Mouse (Mus musculus) CH12.LX (cell line): ENCODE measurements at regions not wholly inside any gene's neighbourhood (a gene's known extent, or its start where the extent isn't known, plus 50 kb on each side); places are given as distances from the start of the nearest gene placed in this dataset.

Experiments
- DNase-seq: peaks from one replicate; pipeline ENCODE4 v3.0.0-alpha.2; 2013; ENCODE audit errors: extremely low read depth
- H3K27ac ChIP-seq: 2 replicates; pipeline ENCODE4 v1.5.1; 2012; ENCODE audit warnings: low read depth, mild to moderate bottlenecking, control low read depth, moderate library complexity; ENCODE audit not compliant: insufficient read depth
- H3K27me3 ChIP-seq: replicated peaks from 2 replicates; pipeline ENCODE3; 2012; ENCODE audit warnings: inconsistent platforms
- H3K36me3 ChIP-seq, 2 experiments: replicated peaks in 1 of 2; 2 replicates each; pipeline versions ENCODE3 to v1.6.1; 2012; ENCODE audit warnings: inconsistent platforms in 1 of 2, low read length in 1 of 2, mild to moderate bottlenecking in 1 of 2, mixed read lengths in 1 of 2, moderate library complexity in 1 of 2; ENCODE audit not compliant: control insufficient read depth in 1 of 2, insufficient read depth in 1 of 2
- H3K4me1 ChIP-seq, 2 experiments: 2 replicates each; pipeline ENCODE4 v1.6.1; 2012; ENCODE audit warnings: inconsistent platforms in 1 of 2, moderate library complexity in 1 of 2; ENCODE audit not compliant: insufficient read depth in 2 of 2, control insufficient read depth in 1 of 2
- H3K4me2 ChIP-seq: 2 replicates; pipeline ENCODE4 v1.6.1; 2012; ENCODE audit warnings: low read depth, mild to moderate bottlenecking, control low read depth; ENCODE audit not compliant: poor library complexity, insufficient read depth, severe bottlenecking
- H3K4me3 ChIP-seq, 3 experiments: fragments of 150-350 bp in 1 of 3; sonication (generic) in 1 of 3; replicated peaks in 1 of 3; 2 replicates each; pipeline versions ENCODE3 to v1.5.1; 2011 to 2012; ENCODE audit warnings: low read depth in 2 of 3, low read length in 2 of 3, mild to moderate bottlenecking in 2 of 3, moderate library complexity in 2 of 3, control low read depth in 1 of 3, improper control_type of control experiment in 1 of 3, inconsistent platforms in 1 of 3, mixed read lengths in 1 of 3; ENCODE audit not compliant: poor library complexity in 1 of 3
- H3K79me2 ChIP-seq: replicated peaks from 2 replicates; pipeline ENCODE4 v1.6.1; 2012; ENCODE audit warnings: mild to moderate bottlenecking, moderate library complexity; ENCODE audit not compliant: control insufficient read depth, poor library complexity, insufficient read depth, severe bottlenecking; ENCODE audit errors: extremely low read depth
- H3K9ac ChIP-seq: 2 replicates; pipeline ENCODE4 v1.6.1; 2012; ENCODE audit warnings: low read depth, mild to moderate bottlenecking, control low read depth, moderate library complexity; ENCODE audit not compliant: insufficient read depth
- H3K9me3 ChIP-seq: replicated peaks from 2 replicates; pipeline ENCODE3; 2012; ENCODE audit warnings: low read length, inconsistent platforms, mixed read lengths
- BHLHE40 ChIP-seq: IDR thresholded peaks from 2 replicates; pipeline ENCODE4 v1.6.1; 2011; ENCODE audit warnings: mild to moderate bottlenecking, low read depth, low read length, improper control_type of control experiment
- CTCF ChIP-seq, 2 experiments: IDR thresholded peaks in 1 of 2; conservative IDR thresholded peaks in 1 of 2; 2 replicates each; pipeline ENCODE4 v1.5.1; 2011 to 2012; ENCODE audit warnings: low read depth in 2 of 2, low read length in 2 of 2, improper control_type of control experiment in 1 of 2, inconsistent platforms in 1 of 2, mild to moderate bottlenecking in 1 of 2, moderate library complexity in 1 of 2
- E2F4 ChIP-seq: IDR thresholded peaks from 2 replicates; pipeline ENCODE4 v1.6.1; 2011; ENCODE audit warnings: low read depth, low read length, improper control_type of control experiment; ENCODE audit not compliant: insufficient replicate concordance
- HCFC1 ChIP-seq: IDR thresholded peaks from 2 replicates; pipeline ENCODE4 v1.6.1; 2012; ENCODE audit warnings: low read depth, mild to moderate bottlenecking, inconsistent platforms, low read length, improper control_type of control experiment
- JUN ChIP-seq: IDR thresholded peaks from 2 replicates; pipeline ENCODE4 v1.6.1; 2011; ENCODE audit warnings: low read depth, mild to moderate bottlenecking, low read length, improper control_type of control experiment, moderate library complexity; ENCODE audit not compliant: insufficient read depth
- KAT2A ChIP-seq: IDR thresholded peaks from 2 replicates; pipeline ENCODE4 v1.6.1; 2012; ENCODE audit warnings: low read length, improper control_type of control experiment, inconsistent platforms; ENCODE audit not compliant: insufficient replicate concordance
- MAFK ChIP-seq: IDR thresholded peaks from 2 replicates; pipeline ENCODE4 v1.6.1; 2011; ENCODE audit warnings: low read length, improper control_type of control experiment; ENCODE audit not compliant: insufficient replicate concordance
- MAX ChIP-seq: IDR thresholded peaks from 2 replicates; pipeline ENCODE4 v1.6.1; 2011; ENCODE audit warnings: low read length, improper control_type of control experiment
- MAZ ChIP-seq: IDR thresholded peaks from 2 replicates; pipeline ENCODE4 v1.6.1; 2012; ENCODE audit warnings: low read depth, mild to moderate bottlenecking, inconsistent platforms, low read length, improper control_type of control experiment, moderate library complexity
- NELFE ChIP-seq: IDR thresholded peaks from 2 replicates; pipeline ENCODE4 v1.6.1; 2011; ENCODE audit warnings: low read depth, low read length, improper control_type of control experiment
- RCOR1 ChIP-seq: conservative IDR thresholded peaks from 2 replicates; pipeline ENCODE4 v1.6.1; 2012; ENCODE audit warnings: low read depth, mild to moderate bottlenecking, inconsistent platforms, low read length, improper control_type of control experiment
- SIN3A ChIP-seq: IDR thresholded peaks from 2 replicates; pipeline ENCODE4 v1.6.1; 2012; ENCODE audit warnings: low read length, improper control_type of control experiment, inconsistent platforms
- SMC3 ChIP-seq: IDR thresholded peaks from 2 replicates; pipeline ENCODE4 v1.6.1; 2011; ENCODE audit warnings: low read depth, low read length, improper control_type of control experiment
- TBP ChIP-seq: conservative IDR thresholded peaks from 2 replicates; pipeline ENCODE4 v1.6.1; 2011; ENCODE audit warnings: low read depth, low read length, improper control_type of control experiment
- TCF12 ChIP-seq: IDR thresholded peaks from 2 replicates; pipeline ENCODE4 v1.6.1; 2014; ENCODE audit warnings: low read depth, mild to moderate bottlenecking, inconsistent platforms, low read length, improper control_type of control experiment
- USF1 ChIP-seq: IDR thresholded peaks from 2 replicates; pipeline ENCODE4 v1.6.1; 2014; ENCODE audit warnings: low read depth, mild to moderate bottlenecking, inconsistent platforms, low read length, improper control_type of control experiment
- ZKSCAN1 ChIP-seq: IDR thresholded peaks from 2 replicates; pipeline ENCODE4 v1.6.1; 2012; ENCODE audit warnings: low read depth, inconsistent platforms, low read length, improper control_type of control experiment, borderline replicate concordance
- dilution Hi-C: fragments of 300-500 bp; cut with MboI; formaldehyde crosslinking; loops from 2 replicates; pipeline ENCODE4 v1.14.3; 2020; ENCODE audit warnings: low sequenced_read_pairs; ENCODE audit not compliant: extremely low pct_unique_long_range_greater_than_20kb, extremely low pct_ligation_motif_present
- in situ Hi-C: fragments of 300-500 bp; cut with MboI; formaldehyde crosslinking; loops from 3 replicates; pipeline ENCODE4 v1.14.3; 2019; ENCODE audit warnings: low sequenced_read_pairs, low pct_ligation_motif_present, low pct_unique_long_range_greater_than_20kb, mixed read lengths

- peaks cover 48% of the 10 kb centered on the region for H3K9me3 ChIP-seq
- H3K4me3 ChIP-seq = no peak overlapping the region
- TF ChIP-seq SIN3A (no peak), JUN (no peak), MAFK (no peak), TCF12 (no peak), SMC3 (no peak), E2F4 (no peak), ZKSCAN1 (no peak), MAX (no peak), CTCF (conservative IDR thresholded peaks at IDR 0.05 in 1 of 2, IDR thresholded peaks at IDR 0.05 in 1 of 2; ENCODE audit: low read depth in 2 of 2, low read length in 2 of 2) (no peak), NELFE (no peak)
- no peak for DNase-seq
- no peak overlapping the region for H3K27ac ChIP-seq
- no peaks in the 10 kb centered on the region for H3K27me3 ChIP-seq
- no peaks in the 10 kb centered on the region for H3K4me1 ChIP-seq
- dilution Hi-C loops = no loop called here
- in situ Hi-C loops = no loop called here
- H3K9ac ChIP-seq = no peak overlapping the region
- H3K36me3 ChIP-seq = no peaks in the 10 kb centered on the region
- H3K79me2 ChIP-seq = no peaks in the 10 kb centered on the region
- no peak overlapping the region for H3K4me2 ChIP-seq
Measured at GRCm38 (mm10) chr14:80482771-80483170, 498.9 kb downstream of the Olfm4 start.

GRCm38 (mm10) chr14:80484256-80484655 lies 500.4 kb downstream of the Olfm4 start:
- H3K9me3 ChIP-seq = peaks cover 53% of the 10 kb centered on the region
- H3K4me1 ChIP-seq = no peaks in the 10 kb centered on the region
- dilution Hi-C loops = no loop called here
- H3K9ac ChIP-seq = no peak overlapping the region
- no peak for TF ChIP-seq HCFC1
- TF ChIP-seq MAZ = no peak
- in situ Hi-C loops = no loop called here
- H3K79me2 ChIP-seq = no peaks in the 10 kb centered on the region
- no peak overlapping the region for H3K4me3 ChIP-seq
- H3K27ac ChIP-seq = no peak overlapping the region
- H3K36me3 ChIP-seq = no peaks in the 10 kb centered on the region
- H3K4me2 ChIP-seq = no peak overlapping the region
- DNase-seq = no peak
- no peaks in the 10 kb centered on the region for H3K27me3 ChIP-seq

DNA sequence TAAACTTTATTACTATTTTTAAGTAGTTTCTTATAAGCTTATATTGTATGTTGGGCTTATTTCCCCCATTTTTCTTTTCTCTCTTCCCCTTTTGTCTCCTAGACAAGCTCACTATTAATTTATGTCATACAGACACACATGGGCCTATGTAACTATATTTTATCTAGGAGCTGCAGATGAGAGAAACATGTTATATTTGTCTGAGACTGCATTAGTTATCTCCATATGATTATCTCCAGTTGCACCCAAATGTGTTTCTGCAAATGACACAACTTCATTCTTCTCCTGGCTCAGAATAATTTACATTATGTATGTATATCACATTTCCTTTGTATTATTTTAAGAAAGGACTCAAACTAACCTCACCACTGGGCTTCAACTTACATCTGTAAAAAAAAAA lies 501.3 kb downstream of the Olfm4 start:
- no peak overlapping the region for H3K4me2 ChIP-seq
- dilution Hi-C loops (no loop called here), in situ Hi-C loops (no loop called here)
- H3K79me2 ChIP-seq = no peaks in the 10 kb centered on the region
- H3K27ac ChIP-seq = no peak overlapping the region
- DNase-seq = no peak
- no peaks in the 10 kb centered on the region for H3K36me3 ChIP-seq
- TF ChIP-seq NELFE (no peak), USF1 (no peak), MAFK (no peak), MAZ (no peak), KAT2A (no peak), ZKSCAN1 (no peak), TCF12 (no peak), JUN (no peak), BHLHE40 (no peak), TBP (no peak), RCOR1 (no peak)
- H3K4me1 ChIP-seq = no peaks in the 10 kb centered on the region
- H3K4me3 ChIP-seq = no peak overlapping the region
- no peaks in the 10 kb centered on the region for H3K27me3 ChIP-seq
- no peak overlapping the region for H3K9ac ChIP-seq
- peaks cover 60% of the 10 kb centered on the region for H3K9me3 ChIP-seq
